Mouse (Mus musculus): ENCODE measurements at regions not wholly inside any gene's neighbourhood (a gene's known extent, or its start where the extent isn't known, plus 50 kb on each side); places are given as distances from the start of the nearest gene placed in this dataset.

DNA sequence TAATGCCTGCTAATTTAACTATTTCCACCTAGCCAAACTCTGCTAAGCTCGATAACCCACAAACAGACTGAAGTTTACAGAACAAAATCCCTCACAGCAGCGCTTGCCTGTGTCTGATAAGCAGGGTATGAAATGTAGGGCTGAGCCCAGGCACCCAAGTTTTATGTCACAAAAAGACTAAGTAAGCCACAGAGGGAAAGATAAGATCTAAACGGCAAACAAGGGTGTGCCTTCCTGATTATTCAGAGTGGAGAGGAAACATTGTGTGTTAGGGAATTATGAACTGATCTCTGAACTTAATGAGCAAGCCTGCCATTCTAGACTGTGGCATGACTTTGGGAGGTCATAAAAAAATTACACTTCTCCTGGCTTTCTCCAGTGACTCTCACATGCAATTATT, 621.8 kb downstream of the Kcnj2 start:
- Histone ChIP-seq H3K4me1 (ENCODE audit: control insufficient read depth, insufficient read depth, low read length) (peaks cover 4% of the 10 kb centered on the region; the same call in 1 of the 2 replicates), H3K4me2 (ENCODE audit: low read depth, low read length) (no peak overlapping the region), H3K27me3 (ENCODE audit: control insufficient read depth, insufficient read depth, low read length) (no peaks in the 10 kb centered on the region), H3K27ac (ENCODE audit: low read length) (no peak overlapping the region), H3K9ac (ENCODE audit: low read length) (no peak overlapping the region), H3K36me3 (ENCODE audit: control insufficient read depth, insufficient read depth, low read length) (no peaks in the 10 kb centered on the region), H3K4me3 (replicated peaks; ENCODE audit: low read length) (no peak overlapping the region), H3K9me3 (replicated peaks; ENCODE audit: control insufficient read depth, low read length) (no peaks in the 10 kb centered on the region)
- 23% methylated on average over 3 of the region's 3 CpGs for WGBS
- ATAC-seq (ENCODE audit: insufficient read depth, low FRiP score), result peak; percentile 60; the same call in 1 of the 2 replicates

DNA sequence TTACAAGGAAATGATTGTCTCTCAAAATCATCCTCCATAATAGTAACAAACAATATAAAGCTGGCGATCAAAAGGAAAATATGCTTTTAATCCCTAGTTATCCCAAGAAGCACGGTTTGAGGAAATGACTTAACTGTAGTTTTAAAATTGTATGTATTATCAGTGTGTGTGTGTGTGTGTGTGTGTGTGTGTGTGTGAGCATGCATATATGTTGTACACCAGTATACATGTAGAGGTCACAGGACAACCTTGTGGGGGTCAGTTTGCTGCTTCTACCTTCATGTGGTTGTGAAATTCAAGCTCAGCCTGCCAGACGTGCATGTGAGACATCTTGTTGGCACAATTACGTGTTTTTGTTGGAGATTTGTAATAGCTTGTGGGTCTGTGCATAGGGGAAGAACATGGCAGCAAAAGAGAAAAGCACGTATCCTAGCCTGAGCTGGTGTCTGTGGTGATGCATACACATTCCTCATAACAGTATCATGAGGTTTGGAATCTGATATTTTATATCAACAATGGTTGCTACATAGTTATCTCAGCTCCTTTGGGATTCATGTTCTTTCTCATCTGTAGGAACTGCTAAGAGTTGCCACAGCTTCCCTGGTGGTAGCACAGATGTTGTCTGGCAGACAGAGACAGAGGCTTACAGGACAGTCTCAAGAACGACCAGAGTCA, 622.4 kb downstream of the Kcnj2 start:
- no peak for ATAC-seq (ENCODE audit: insufficient read depth, low FRiP score)

DNA sequence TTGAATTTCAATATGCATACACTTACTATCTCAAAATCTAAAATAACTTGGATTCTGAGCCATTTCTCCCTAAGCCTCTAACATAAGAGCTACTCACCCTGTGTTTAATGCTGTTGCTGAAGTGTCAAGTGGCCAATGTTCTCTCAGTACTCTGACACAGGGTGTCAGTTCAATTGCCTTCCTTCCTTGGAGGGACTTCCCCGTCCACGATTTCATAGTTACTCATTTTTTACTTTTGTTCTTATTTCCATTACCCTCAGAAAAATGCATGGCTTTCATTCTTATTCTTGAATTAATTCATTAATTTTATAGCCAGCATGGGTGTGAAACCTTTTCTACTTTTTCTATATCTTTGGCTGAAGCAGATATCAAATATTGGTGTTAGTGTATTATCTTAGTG, 623.9 kb downstream of the Kcnj2 start:
- H3K4me2 ChIP-seq (ENCODE audit: low read depth, low read length), result no peak overlapping the region
- no peak for ATAC-seq (ENCODE audit: insufficient read depth, low FRiP score)
- no peaks in the 10 kb centered on the region for H3K36me3 ChIP-seq (ENCODE audit: control insufficient read depth, insufficient read depth, low read length)
- H3K4me3 ChIP-seq (replicated peaks; ENCODE audit: low read length), result no peak overlapping the region
- WGBS, result 81% methylated on average over 2 of the region's 2 CpGs
- no peak overlapping the region for H3K27ac ChIP-seq (ENCODE audit: low read length)
- no peaks in the 10 kb centered on the region for H3K9me3 ChIP-seq (replicated peaks; ENCODE audit: control insufficient read depth, low read length)
- peaks cover 4% of the 10 kb centered on the region; the same call in 1 of the 2 replicates for H3K4me1 ChIP-seq (ENCODE audit: control insufficient read depth, insufficient read depth, low read length)
- no peaks in the 10 kb centered on the region for H3K27me3 ChIP-seq (ENCODE audit: control insufficient read depth, insufficient read depth, low read length)
- H3K9ac ChIP-seq (ENCODE audit: low read length), result no peak overlapping the region

More for the DNA sequence above, 622.4 kb downstream of the Kcnj2 start:
- H3K4me1 ChIP-seq (ENCODE audit: control insufficient read depth, insufficient read depth, low read length), result peaks cover 4% of the 10 kb centered on the region; the same call in 1 of the 2 replicates
- H3K4me3 ChIP-seq (replicated peaks; ENCODE audit: low read length), result no peak overlapping the region
- H3K27ac ChIP-seq (ENCODE audit: low read length), result no peak overlapping the region
- H3K27me3 ChIP-seq (ENCODE audit: control insufficient read depth, insufficient read depth, low read length), result no peaks in the 10 kb centered on the region
- H3K9ac ChIP-seq (ENCODE audit: low read length), result no peak overlapping the region
- H3K9me3 ChIP-seq (replicated peaks; ENCODE audit: control insufficient read depth, low read length), result no peaks in the 10 kb centered on the region
- no peaks in the 10 kb centered on the region for H3K36me3 ChIP-seq (ENCODE audit: control insufficient read depth, insufficient read depth, low read length)
- WGBS, result 60% methylated on average over 6 of the region's 6 CpGs
- no peak overlapping the region for H3K4me2 ChIP-seq (ENCODE audit: low read depth, low read length)

DNA sequence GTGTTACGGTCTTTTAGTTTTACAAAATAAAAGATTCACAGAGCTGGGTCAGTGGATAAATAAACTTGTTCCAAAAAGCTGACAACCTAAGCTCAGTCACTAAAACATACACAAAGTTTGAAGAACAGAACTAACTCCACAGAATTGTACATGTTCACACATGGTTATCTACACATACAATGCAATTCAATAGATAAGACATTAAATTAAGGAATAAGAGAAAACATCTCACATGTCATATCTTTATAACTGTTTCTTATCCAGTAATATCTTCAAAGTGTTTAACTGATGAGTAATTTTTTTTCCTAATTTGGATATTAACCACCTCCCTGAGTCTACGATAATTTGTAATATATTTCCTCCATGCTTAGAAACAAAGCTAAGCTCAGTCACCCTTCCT, 625.5 kb downstream of the Kcnj2 start:
- H3K4me1 ChIP-seq (ENCODE audit: control insufficient read depth, insufficient read depth, low read length), result peaks cover 4% of the 10 kb centered on the region; the same call in 1 of the 2 replicates
- H3K36me3 ChIP-seq (ENCODE audit: control insufficient read depth, insufficient read depth, low read length), result no peaks in the 10 kb centered on the region
- H3K9ac ChIP-seq (ENCODE audit: low read length), result no peak overlapping the region
- no peaks in the 10 kb centered on the region for H3K27me3 ChIP-seq (ENCODE audit: control insufficient read depth, insufficient read depth, low read length)
- no peak overlapping the region for H3K4me3 ChIP-seq (replicated peaks; ENCODE audit: low read length)
- no peak overlapping the region for H3K27ac ChIP-seq (ENCODE audit: low read length)
- no peak overlapping the region for H3K4me2 ChIP-seq (ENCODE audit: low read depth, low read length)
- no peaks in the 10 kb centered on the region for H3K9me3 ChIP-seq (replicated peaks; ENCODE audit: control insufficient read depth, low read length)
- ATAC-seq (ENCODE audit: insufficient read depth, low FRiP score), result no peak
- WGBS, result 67% methylated on average over 2 of the region's 2 CpGs

DNA sequence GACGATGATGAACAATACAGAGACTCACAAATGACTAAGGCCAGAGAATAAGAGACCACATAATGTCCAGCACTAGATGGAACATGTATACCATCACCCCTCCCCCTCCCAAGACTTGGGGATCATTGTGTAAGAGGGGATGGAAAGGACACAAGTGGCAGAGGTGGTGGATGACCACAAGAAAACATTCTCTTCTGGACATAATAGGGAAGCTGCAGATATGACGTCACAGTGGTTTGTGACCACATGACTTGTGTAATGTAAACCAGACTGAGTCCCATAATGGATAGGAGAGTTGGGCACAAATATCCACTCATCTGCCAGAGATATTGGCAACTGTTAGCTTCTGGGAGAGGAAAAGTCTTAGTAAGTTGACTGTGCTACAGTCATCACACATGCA, 630.7 kb downstream of the Kcnj2 start:
- no peaks in the 10 kb centered on the region for H3K36me3 ChIP-seq (ENCODE audit: control insufficient read depth, insufficient read depth, low read length)
- no peaks in the 10 kb centered on the region for H3K9me3 ChIP-seq (replicated peaks; ENCODE audit: control insufficient read depth, low read length)
- H3K4me1 ChIP-seq (ENCODE audit: control insufficient read depth, insufficient read depth, low read length), result no peaks in the 10 kb centered on the region
- ATAC-seq (ENCODE audit: insufficient read depth, low FRiP score), result no peak
- no peak overlapping the region for H3K4me3 ChIP-seq (replicated peaks; ENCODE audit: low read length)
- H3K9ac ChIP-seq (ENCODE audit: low read length), result no peak overlapping the region
- 77% methylated on average over 2 of the region's 2 CpGs for WGBS
- no peak overlapping the region for H3K27ac ChIP-seq (ENCODE audit: low read length)
- no peaks in the 10 kb centered on the region for H3K27me3 ChIP-seq (ENCODE audit: control insufficient read depth, insufficient read depth, low read length)
- no peak overlapping the region for H3K4me2 ChIP-seq (ENCODE audit: low read depth, low read length)

DNA sequence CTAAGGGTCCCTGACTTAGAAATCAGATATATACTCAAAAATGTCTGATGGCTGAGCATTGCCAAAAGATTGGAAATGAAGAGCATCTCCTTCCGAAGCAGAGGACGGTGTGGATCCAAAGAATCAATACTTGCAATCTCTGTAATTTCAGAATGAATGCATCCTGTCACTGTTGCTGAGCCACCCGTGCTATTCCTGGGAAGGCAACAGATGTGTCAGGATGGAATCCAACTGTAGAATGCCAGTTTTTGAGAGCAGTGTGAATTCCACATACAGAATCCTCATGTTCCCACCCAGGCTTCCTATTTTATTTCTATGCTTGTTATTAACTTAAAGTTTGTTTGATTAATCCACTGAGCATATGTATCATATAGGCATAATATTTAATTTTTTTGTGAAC, 633.9 kb downstream of the Kcnj2 start:
- WGBS, result 79% methylated on average over 3 of the region's 3 CpGs
- ATAC-seq (ENCODE audit: insufficient read depth, low FRiP score), result no peak
- Histone ChIP-seq H3K4me3 (replicated peaks; ENCODE audit: low read length) (no peak overlapping the region), H3K4me1 (ENCODE audit: control insufficient read depth, insufficient read depth, low read length) (no peaks in the 10 kb centered on the region), H3K36me3 (ENCODE audit: control insufficient read depth, insufficient read depth, low read length) (no peaks in the 10 kb centered on the region), H3K27me3 (ENCODE audit: control insufficient read depth, insufficient read depth, low read length) (no peaks in the 10 kb centered on the region), H3K9ac (ENCODE audit: low read length) (no peak overlapping the region), H3K9me3 (replicated peaks; ENCODE audit: control insufficient read depth, low read length) (no peaks in the 10 kb centered on the region), H3K4me2 (ENCODE audit: low read depth, low read length) (no peak overlapping the region), H3K27ac (ENCODE audit: low read length) (no peak overlapping the region)

DNA sequence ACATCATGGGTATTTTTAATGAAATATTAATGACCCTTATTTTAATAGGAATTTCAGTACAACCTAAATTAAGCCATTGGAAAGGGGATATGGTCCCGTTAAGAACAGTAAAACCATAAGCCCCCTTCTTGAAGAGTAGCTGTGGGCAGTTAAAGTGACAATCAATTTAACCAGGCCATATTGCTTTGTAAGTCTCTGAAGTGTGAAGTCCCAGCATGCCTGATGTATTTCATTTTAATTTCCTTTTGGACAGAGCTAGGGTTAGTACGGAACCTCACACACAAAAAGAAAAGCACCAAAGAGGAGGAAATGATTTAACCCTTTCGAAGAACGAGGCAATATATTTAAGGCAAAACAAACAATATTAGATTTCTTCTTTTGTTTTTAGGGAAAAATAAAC, 640.9 kb downstream of the Kcnj2 start:
- H3K4me2 ChIP-seq (ENCODE audit: low read depth, low read length), result no peak overlapping the region
- 60% methylated on average over 4 of the region's 4 CpGs for WGBS
- ATAC-seq (ENCODE audit: insufficient read depth, low FRiP score), result no peak

DNA sequence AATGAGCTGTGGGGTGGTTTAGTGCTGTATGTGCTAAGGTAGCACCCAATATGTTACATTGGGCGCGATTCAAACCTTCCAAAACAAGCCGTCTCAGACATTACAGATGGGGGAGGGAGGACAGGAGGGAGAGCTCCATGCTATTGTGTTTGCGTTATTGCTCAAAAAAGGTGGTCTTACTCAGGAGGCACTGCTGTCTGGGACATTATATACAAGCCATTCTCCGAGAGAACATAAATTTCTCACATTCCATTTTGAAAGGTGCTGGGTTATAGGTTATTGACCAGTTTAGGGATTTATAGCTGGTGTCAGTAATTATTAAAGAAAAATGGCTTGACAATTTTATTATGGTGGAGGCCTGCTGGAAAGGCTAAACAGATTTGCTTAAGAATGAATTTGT, 649.4 kb downstream of the Kcnj2 start:
- Histone ChIP-seq H3K4me3 (replicated peaks; ENCODE audit: low read length) (no peak overlapping the region), H3K36me3 (ENCODE audit: control insufficient read depth, insufficient read depth, low read length) (no peaks in the 10 kb centered on the region), H3K27ac (ENCODE audit: low read length) (no peak overlapping the region), H3K9ac (ENCODE audit: low read length) (no peak overlapping the region), H3K4me2 (ENCODE audit: low read depth, low read length) (no peak overlapping the region), H3K27me3 (ENCODE audit: control insufficient read depth, insufficient read depth, low read length) (no peaks in the 10 kb centered on the region), H3K9me3 (replicated peaks; ENCODE audit: control insufficient read depth, low read length) (no peaks in the 10 kb centered on the region), H3K4me1 (ENCODE audit: control insufficient read depth, insufficient read depth, low read length) (no peaks in the 10 kb centered on the region)
- no peak for ATAC-seq (ENCODE audit: insufficient read depth, low FRiP score)
- 80% methylated on average over 5 of the region's 5 CpGs for WGBS

More for the DNA sequence above, 640.9 kb downstream of the Kcnj2 start:
- Histone ChIP-seq H3K4me1 (ENCODE audit: control insufficient read depth, insufficient read depth, low read length) (no peaks in the 10 kb centered on the region), H3K27me3 (ENCODE audit: control insufficient read depth, insufficient read depth, low read length) (no peaks in the 10 kb centered on the region), H3K9ac (ENCODE audit: low read length) (no peak overlapping the region), H3K27ac (ENCODE audit: low read length) (no peak overlapping the region), H3K9me3 (replicated peaks; ENCODE audit: control insufficient read depth, low read length) (no peaks in the 10 kb centered on the region), H3K36me3 (ENCODE audit: control insufficient read depth, insufficient read depth, low read length) (no peaks in the 10 kb centered on the region), H3K4me3 (replicated peaks; ENCODE audit: low read length) (no peak overlapping the region)

DNA sequence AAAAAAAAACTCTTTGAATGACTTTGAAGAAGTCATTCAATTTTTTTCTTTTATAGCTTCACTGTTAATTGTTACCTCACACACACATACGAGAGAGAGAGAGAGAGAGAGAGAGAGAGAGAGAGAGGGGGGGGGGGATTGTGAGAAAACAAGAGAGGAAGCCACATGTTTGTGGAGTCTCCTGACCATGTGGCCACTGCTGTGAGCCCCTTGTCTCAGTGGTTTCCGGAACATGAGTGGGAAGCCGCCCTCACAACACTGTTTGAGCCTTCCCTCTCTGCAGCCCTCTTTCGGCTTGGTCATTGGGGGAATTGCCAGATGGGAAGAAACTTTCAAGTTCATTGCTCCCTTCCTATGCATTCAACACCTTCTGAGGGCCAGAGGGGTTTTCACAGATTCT, 656.3 kb downstream of the Kcnj2 start:
- H3K9me3 ChIP-seq (replicated peaks; ENCODE audit: control insufficient read depth, low read length), result no peaks in the 10 kb centered on the region
- H3K27me3 ChIP-seq (ENCODE audit: control insufficient read depth, insufficient read depth, low read length), result no peaks in the 10 kb centered on the region
- no peak overlapping the region for H3K4me2 ChIP-seq (ENCODE audit: low read depth, low read length)
- ATAC-seq (ENCODE audit: insufficient read depth, low FRiP score), result no peak
- H3K27ac ChIP-seq (ENCODE audit: low read length), result no peak overlapping the region
- no peak overlapping the region for H3K4me3 ChIP-seq (replicated peaks; ENCODE audit: low read length)
- no peaks in the 10 kb centered on the region for H3K4me1 ChIP-seq (ENCODE audit: control insufficient read depth, insufficient read depth, low read length)
- no peaks in the 10 kb centered on the region for H3K36me3 ChIP-seq (ENCODE audit: control insufficient read depth, insufficient read depth, low read length)
- 78% methylated on average over 4 of the region's 4 CpGs for WGBS
- no peak overlapping the region for H3K9ac ChIP-seq (ENCODE audit: low read length)
